Mouse (Mus musculus): ENCODE measurements around the gene Pdgfc.

- TF ChIP-seq CTCF (IDR thresholded peaks at IDR 0.05): no peak
- TF ChIP-seq EP300 (IDR thresholded peaks at IDR 0.05): no peak
Measured at GRCm38 (mm10) chr3:81036554-81037311, 517 bp downstream of the Pdgfc start.

Data from lung, postnatal 0 days (tissue).